Mouse (Mus musculus) thymus, adult 18-20 months (tissue): ENCODE results near the gene Zfp141.

ENCODE experiments used
- DNase-seq, 2 experiments: peaks; one replicate each; pipeline ENCODE4 v3.0.0; 2022; ENCODE audit warnings: mixed read lengths in 2 of 2

Gene Zfp141

GRCm38 (mm10) chr7:42505588-42505987 lies at the start of gene Zfp141:
Gene Zfp141 (minus strand): TSS chr7:42505740.
- peak; percentile 65 to 71 for DNase-seq

GRCm38 (mm10) chr7:42551766-42552165 lies 46.2 kb upstream of the Zfp141 start:
- DNase-seq, result no peak

GRCm38 (mm10) chr7:42505186-42505585 lies 354 bp downstream of the Zfp141 start:
- DNase-seq, result no peak

GRCm38 (mm10) chr7:42498248-42498647 lies 7.3 kb downstream of the Zfp141 start:
- DNase-seq, result no peak

GRCm38 (mm10) chr7:42497356-42497755 lies 8.2 kb downstream of the Zfp141 start:
- no peak for DNase-seq

- no peak for DNase-seq
Observed at GRCm38 (mm10) chr7:42496202-42496601, 9.3 kb downstream of the Zfp141 start.

- no peak for DNase-seq
Observed at GRCm38 (mm10) chr7:42490859-42491258, 14.7 kb downstream of the Zfp141 start.

GRCm38 (mm10) chr7:42490358-42490757 lies 15.2 kb downstream of the Zfp141 start:
- DNase-seq, result no peak

GRCm38 (mm10) chr7:42454640-42455039 lies 50.9 kb downstream of the Zfp141 start:
- DNase-seq, result no peak

- DNase-seq, result no peak
Observed at GRCm38 (mm10) chr7:42450618-42451017, 54.9 kb downstream of the Zfp141 start.

GRCm38 (mm10) chr7:42447850-42448249 lies 57.7 kb downstream of the Zfp141 start, which contains the start of gene 4933421I07Rik:
Gene 4933421I07Rik (minus strand): TSS chr7:42448120.
- no peak for DNase-seq

- no peak for DNase-seq
Observed at GRCm38 (mm10) chr7:42447352-42447751, 58.2 kb downstream of the Zfp141 start.
